Mouse (Mus musculus) kidney, embryonic 14.5 days (tissue): ENCODE data around the gene Dclk3. TPM values are rescaled to one million over a fixed set of nuclear protein-coding genes. Genes with fewer than 3 reads are reported as not detected.

ENCODE experiments used
- ATAC-seq: fragments of 200-750 bp; cut with Nextera tagmentation; 2 replicates; pipeline ENCODE4 v1.8.0; 2017; ENCODE audit warnings: moderate number of reproducible peaks, mild to moderate bottlenecking, moderate TSS enrichment, moderate library complexity; ENCODE audit not compliant: low FRiP score, low TSS enrichment
- H3K27ac ChIP-seq: fragments of 300-500 bp; sonication (generic); 2 replicates; pipeline ENCODE4 v1.5.1; 2014; ENCODE audit warnings: low read depth, mild to moderate bottlenecking, low read length, moderate library complexity, mixed read lengths
- H3K27me3 ChIP-seq: fragments of 300-500 bp; sonication (generic); 2 replicates; pipeline ENCODE4 v1.6.1; 2014; ENCODE audit warnings: mild to moderate bottlenecking, low read length; ENCODE audit not compliant: control insufficient read depth, insufficient read depth
- H3K36me3 ChIP-seq: fragments of 300-500 bp; sonication (generic); 2 replicates; pipeline ENCODE4 v1.6.1; 2014; ENCODE audit warnings: low read length, mixed read lengths; ENCODE audit not compliant: control insufficient read depth, insufficient read depth
- H3K4me1 ChIP-seq: fragments of 300-500 bp; sonication (generic); 2 replicates; pipeline ENCODE4 v1.6.1; 2014; ENCODE audit warnings: low read length, mixed read lengths; ENCODE audit not compliant: control insufficient read depth, insufficient read depth
- H3K4me2 ChIP-seq: fragments of 300-500 bp; sonication (generic); replicated peaks from 2 replicates; pipeline ENCODE4 v1.6.1; 2014; ENCODE audit warnings: low read depth, mild to moderate bottlenecking, low read length
- H3K4me3 ChIP-seq: fragments of 300-500 bp; sonication (generic); 2 replicates; pipeline ENCODE4 v1.5.1; 2014; ENCODE audit warnings: mild to moderate bottlenecking, low read length
- H3K9ac ChIP-seq: fragments of 300-500 bp; sonication (generic); 2 replicates; pipeline ENCODE4 v1.6.1; 2014; ENCODE audit warnings: low read depth, mild to moderate bottlenecking, low read length, moderate library complexity
- H3K9me3 ChIP-seq: fragments of 300-500 bp; sonication (generic); 2 replicates; pipeline ENCODE4 v1.6.1; 2016; ENCODE audit warnings: low read length; ENCODE audit not compliant: control insufficient read depth
- WGBS: fragments of 180-500 bp; shearing (Covaris S2); extraction: QIAGEN DNeasy Blood & Tissue Kit; methylation state at CpG from one replicate; pipeline ENCODE4 v1.1.7; 2014; 5-methylcytosine and 5-hydroxymethylcytosine counted together
- polyA plus RNA-seq: library from polyadenylated mRNA; unstranded; fragments of >200 nt; fragmentation: Nextera tagmentation; extraction: Ambion mirVana; gene quantifications from 2 replicates; pipeline ENCODE4 v1.2.1, GENCODE M21; 2014

Gene Dclk3
- polyA plus RNA-seq, 1 experiment from 2014 or later: 2.0 TPM

DNA sequence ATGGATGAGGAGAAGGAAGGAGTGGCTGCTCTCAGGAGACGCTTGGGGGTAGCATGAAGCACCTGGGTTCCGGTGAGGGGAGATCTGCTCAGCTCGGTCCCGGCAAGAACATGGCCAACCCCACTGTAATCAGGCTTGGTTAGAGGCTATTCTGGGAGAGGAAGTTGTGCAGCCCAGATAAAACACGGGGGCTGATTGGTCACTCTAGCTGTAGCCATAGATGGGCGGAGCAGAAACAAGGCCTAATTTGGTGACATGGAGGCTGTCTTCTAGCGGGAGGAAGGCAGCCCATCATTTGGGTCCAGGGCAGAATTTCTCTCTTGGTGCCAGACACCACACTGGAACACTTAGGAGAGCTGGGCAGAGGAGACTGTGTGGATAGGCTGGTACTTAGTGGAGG is 83.3 kb downstream of the Dclk3 start:
- Histone ChIP-seq H3K4me1 (no peaks in the 10 kb centered on the region), H3K9ac (no peak overlapping the region), H3K27ac (no peak overlapping the region), H3K27me3 (no peaks in the 10 kb centered on the region), H3K4me2 (no peak overlapping the region), H3K9me3 (no peaks in the 10 kb centered on the region), H3K4me3 (no peak overlapping the region), H3K36me3 (no peaks in the 10 kb centered on the region)
- 93% methylated on average over 7 of the region's 7 CpGs for WGBS
- ATAC-seq: no peak

DNA sequence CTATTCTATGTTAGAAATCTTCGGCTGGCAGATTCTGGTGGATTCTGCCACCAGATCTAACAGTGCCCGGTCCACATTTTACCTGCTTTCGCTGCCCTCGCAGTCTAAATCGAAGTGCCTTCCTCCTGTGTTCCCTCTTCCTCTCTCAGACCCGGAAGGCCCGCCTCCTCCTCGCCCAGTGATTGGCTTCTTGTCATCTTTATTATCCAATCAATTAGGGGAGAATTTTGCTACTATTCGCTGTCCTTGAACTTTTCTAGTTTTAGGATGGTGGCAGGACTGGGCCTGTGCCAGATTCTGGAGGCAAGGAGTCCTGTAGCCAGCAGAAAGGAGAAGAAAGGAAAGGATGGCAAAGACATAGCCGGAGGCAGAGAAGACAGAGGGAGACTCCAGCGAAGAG is 84.2 kb downstream of the Dclk3 start:
- no peak overlapping the region for H3K4me3 ChIP-seq
- no peak overlapping the region for H3K9ac ChIP-seq
- H3K27ac ChIP-seq: no peak overlapping the region
- H3K4me1 ChIP-seq: no peaks in the 10 kb centered on the region
- no peaks in the 10 kb centered on the region for H3K27me3 ChIP-seq
- H3K36me3 ChIP-seq: no peaks in the 10 kb centered on the region
- H3K9me3 ChIP-seq: no peaks in the 10 kb centered on the region
- H3K4me2 ChIP-seq: no peak overlapping the region
- 93% methylated on average over 11 of the region's 11 CpGs for WGBS
- no peak for ATAC-seq

DNA sequence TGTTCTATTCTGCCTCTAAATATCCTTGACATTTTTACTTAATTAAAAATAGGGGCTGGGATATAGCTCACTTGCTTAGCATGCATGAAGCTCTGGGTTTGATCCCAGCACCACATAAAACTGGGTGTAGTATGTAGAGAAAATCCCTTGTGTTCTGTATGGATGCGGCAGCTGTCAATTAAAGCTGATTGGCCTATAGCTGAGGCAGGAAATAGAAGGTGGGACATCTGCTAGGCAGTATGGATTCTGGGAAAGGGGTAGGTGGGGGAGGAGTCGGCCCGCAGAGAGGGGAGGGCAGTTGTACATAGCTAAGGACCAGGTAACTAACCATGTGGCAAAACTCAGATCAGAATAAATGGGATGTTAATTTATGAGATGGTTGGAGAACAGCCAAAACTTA is 85.0 kb downstream of the Dclk3 start:
- Histone ChIP-seq H3K4me2 (no peak overlapping the region), H3K4me1 (no peaks in the 10 kb centered on the region), H3K9me3 (no peaks in the 10 kb centered on the region), H3K27me3 (no peaks in the 10 kb centered on the region), H3K27ac (no peak overlapping the region), H3K9ac (no peak overlapping the region), H3K4me3 (no peak overlapping the region), H3K36me3 (no peaks in the 10 kb centered on the region)
- WGBS: 94% methylated on average over 3 of the region's 3 CpGs
- no peak for ATAC-seq

DNA sequence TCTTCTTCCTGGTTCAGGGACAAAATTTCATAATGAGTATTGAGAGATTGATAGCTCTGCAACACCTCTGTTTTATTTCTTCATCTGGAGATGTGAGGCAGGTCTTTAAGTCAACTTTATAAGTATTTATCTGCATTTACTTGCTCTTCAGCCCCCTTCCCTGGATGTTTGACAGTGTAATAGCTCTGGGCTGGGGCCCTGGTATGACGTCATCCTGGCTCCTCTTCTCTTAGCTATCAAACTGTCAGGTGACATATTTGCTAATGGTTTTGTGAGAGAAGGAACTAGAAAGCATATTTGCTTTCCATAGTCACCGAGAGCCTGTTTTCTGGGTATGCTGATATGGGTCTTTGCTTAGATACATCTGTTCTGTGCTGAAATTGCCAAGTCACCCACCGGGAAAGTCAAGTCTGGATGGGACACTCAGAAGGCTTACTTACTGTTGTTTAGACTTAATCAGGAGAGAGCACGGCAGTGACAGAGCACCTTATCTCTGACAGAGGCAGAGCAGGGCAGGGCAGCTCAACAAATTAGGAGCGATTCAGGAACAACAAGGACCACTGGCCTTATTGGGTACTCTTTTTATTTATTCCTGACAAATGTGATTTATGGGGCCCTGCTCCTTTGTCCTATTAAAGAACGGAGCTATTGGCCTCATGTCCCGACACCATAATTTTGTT is 96.0 kb downstream of the Dclk3 start:
- Histone ChIP-seq H3K27ac (no peak overlapping the region), H3K27me3 (no peaks in the 10 kb centered on the region), H3K4me3 (no peak overlapping the region), H3K9me3 (no peaks in the 10 kb centered on the region), H3K36me3 (no peaks in the 10 kb centered on the region), H3K4me1 (peaks cover 7% of the 10 kb centered on the region; the same call in 1 of the 2 replicates), H3K9ac (no peak overlapping the region), H3K4me2 (no peak overlapping the region; the same call in 1 of the 2 replicates)
- peak; percentile 77 for ATAC-seq
- WGBS: 32% methylated on average over 7 of the region's 7 CpGs

DNA sequence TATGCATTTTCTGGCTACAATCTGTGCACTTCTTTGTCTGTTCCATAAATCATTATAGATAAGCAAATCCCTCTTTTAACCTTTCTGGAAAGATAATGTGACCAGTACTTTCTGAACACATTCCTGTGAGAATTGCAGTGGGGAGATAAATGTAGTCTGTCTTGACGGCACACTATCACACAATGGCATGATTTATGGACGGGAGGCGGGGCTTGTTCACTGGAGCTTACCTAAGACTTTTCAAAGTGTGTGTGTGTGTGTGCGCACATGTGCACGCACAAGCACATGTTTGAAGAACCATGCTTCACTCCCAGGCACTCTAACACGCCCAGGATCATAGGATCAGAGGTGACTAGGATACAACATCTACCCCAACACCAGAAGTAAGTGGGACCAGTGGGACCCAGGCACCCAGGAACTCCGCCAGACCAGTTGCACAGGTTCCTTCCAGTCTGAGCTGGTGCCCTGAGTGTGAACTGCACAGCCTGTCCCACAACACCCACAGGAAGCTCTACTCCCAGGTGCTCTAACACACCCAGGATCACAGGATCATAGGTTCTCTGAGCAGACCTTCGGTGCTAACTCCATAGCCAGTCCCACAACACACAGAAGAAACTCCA is 96.7 kb downstream of the Dclk3 start:
- peak; percentile 80 for ATAC-seq
- H3K27ac ChIP-seq: no peak overlapping the region
- WGBS: 67% methylated on average over 8 of the region's 8 CpGs

More for the DNA sequence above, 96.7 kb downstream of the Dclk3 start:
- Histone ChIP-seq H3K9ac (no peak overlapping the region), H3K4me3 (no peak overlapping the region), H3K4me2 (no peak overlapping the region), H3K27me3 (no peaks in the 10 kb centered on the region), H3K36me3 (no peaks in the 10 kb centered on the region), H3K9me3 (no peaks in the 10 kb centered on the region), H3K4me1 (peaks cover 7% of the 10 kb centered on the region; the same call in 1 of the 2 replicates)

Other genes with a start within 250 kb of the Dclk3 start
- 27.2 and 40.1 TPM in 2 replicates for gene Mlh1, start 167.3 kb upstream of the Dclk3 start, polyA plus RNA-seq
- gene Epm2aip1, start 167.2 kb upstream of the Dclk3 start, polyA plus RNA-seq: 21.6 and 36.5 TPM in 2 replicates
- 0.24 and 0.31 TPM in 2 replicates for gene Trank1, start 127.3 kb upstream of the Dclk3 start, polyA plus RNA-seq